Mouse (Mus musculus) neural tube, embryonic 15.5 days (tissue): ENCODE data around the gene Fbf1. TPM values are rescaled to one million over a fixed set of nuclear protein-coding genes. Genes with fewer than 3 reads are reported as not detected.
"Not testable (repeated sequence)": the region's sequence is repeated elsewhere in the genome, so short reads cannot be mapped to it uniquely, and the experiment has no call there.

Experiments
- ATAC-seq: fragments of 200-750 bp; cut with Nextera tagmentation; 2 replicates; pipeline ENCODE4 v1.8.0; 2017; ENCODE audit warnings: mild to moderate bottlenecking, moderate TSS enrichment, moderate library complexity; ENCODE audit not compliant: low FRiP score
- H3K27ac ChIP-seq: fragments of 300-500 bp; sonication (generic); replicated peaks from 2 replicates; pipeline ENCODE4 v1.5.1; 2015; ENCODE audit warnings: mild to moderate bottlenecking, inconsistent platforms
- H3K27me3 ChIP-seq: fragments of 300-500 bp; sonication (generic); replicated peaks from 2 replicates; pipeline ENCODE4 v1.6.1; 2015; ENCODE audit warnings: inconsistent platforms
- H3K36me3 ChIP-seq: fragments of 300-500 bp; sonication (generic); 2 replicates; pipeline ENCODE4 v1.6.1; 2015; ENCODE audit warnings: inconsistent platforms
- H3K4me1 ChIP-seq: fragments of 300-500 bp; sonication (generic); 2 replicates; pipeline ENCODE4 v1.6.1; 2015; ENCODE audit warnings: inconsistent platforms
- H3K4me2 ChIP-seq: fragments of 300-500 bp; sonication (generic); 2 replicates; pipeline ENCODE4 v1.6.1; 2015; ENCODE audit warnings: inconsistent platforms, mild to moderate bottlenecking, moderate library complexity
- H3K4me3 ChIP-seq: fragments of 300-500 bp; sonication (generic); replicated peaks from 2 replicates; pipeline ENCODE4 v1.5.1; 2015; ENCODE audit warnings: mild to moderate bottlenecking, inconsistent platforms
- H3K9ac ChIP-seq: fragments of 300-500 bp; sonication (generic); replicated peaks from 2 replicates; pipeline ENCODE4 v1.6.1; 2015; ENCODE audit warnings: mild to moderate bottlenecking, inconsistent platforms
- H3K9me3 ChIP-seq: fragments of 300-500 bp; sonication (generic); replicated peaks from 2 replicates; pipeline ENCODE4 v1.6.1; 2016; ENCODE audit warnings: inconsistent platforms
- WGBS: fragments of 180-500 bp; shearing (Covaris S2); methylation state at CpG from one replicate; pipeline ENCODE4 v1.1.7; 2015; ENCODE audit warnings: mixed read lengths; 5-methylcytosine and 5-hydroxymethylcytosine counted together
- polyA plus RNA-seq: library from polyadenylated mRNA; unstranded; fragments of >200 nt; fragmentation: Nextera tagmentation; extraction: Ambion mirVana; gene quantifications from 2 replicates; pipeline ENCODE4 v1.2.1, GENCODE M21; 2015

The Fbf1 gene
- polyA plus RNA-seq, 1 experiment from 2014 or later, result 48.5 TPM

DNA sequence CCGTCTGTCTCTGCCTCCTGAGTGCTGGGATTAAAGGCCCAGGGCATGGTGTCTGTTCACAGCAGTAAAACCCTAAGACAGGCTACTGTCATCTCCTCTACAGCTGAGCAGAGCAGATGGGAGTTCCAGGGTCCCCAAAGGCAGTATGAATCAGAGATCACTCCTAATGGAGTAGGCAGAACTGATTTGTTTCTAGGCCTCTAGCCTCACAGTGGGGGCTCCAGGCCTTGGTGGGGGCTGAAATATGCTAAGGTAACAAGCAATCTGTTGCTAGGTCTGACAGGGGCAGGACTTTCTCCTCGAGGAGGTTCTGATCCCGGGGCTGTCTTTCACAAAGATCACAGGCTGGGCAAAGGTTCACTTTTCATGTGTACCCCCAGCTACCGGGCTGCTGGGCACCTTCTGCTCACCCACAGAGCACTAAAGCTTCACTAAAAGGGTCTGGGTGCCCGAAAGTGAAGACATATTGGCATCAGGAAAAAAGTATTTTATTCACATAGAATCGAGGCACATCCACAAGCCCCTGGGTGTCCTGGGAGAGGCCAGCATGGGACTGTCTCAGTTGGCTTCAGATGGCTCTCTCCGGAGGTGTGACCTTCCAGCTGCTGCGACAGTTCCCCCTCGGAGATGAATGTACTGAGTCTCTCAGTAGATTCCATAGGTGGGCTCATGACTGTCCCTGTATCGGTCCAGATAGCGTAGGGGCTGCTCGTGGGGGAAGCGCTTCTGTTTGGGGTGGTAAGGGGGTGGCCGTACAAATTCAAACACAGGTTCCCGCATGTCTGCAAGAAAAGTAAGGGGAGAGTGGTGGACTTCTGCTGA lies 36.4 kb downstream of the Fbf1 start:
- Histone ChIP-seq H3K9me3 (no peaks in the 10 kb centered on the region), H3K4me2 (peak overlapping the region; percentile 77), H3K36me3 (peaks cover 32% of the 10 kb centered on the region), H3K4me1 (peaks cover 47% of the 10 kb centered on the region), H3K4me3 (peak overlapping the region; percentile 61; the same call in 1 of the 2 replicates), H3K27me3 (0 out of 2 replicates have a peak, but pooled peaks cover 2% of the 10 kb centered on the region), H3K27ac (peak overlapping the region; percentile 92), H3K9ac (peak overlapping the region; percentile 71; the same call in 1 of the 2 replicates)
- no peak for ATAC-seq
- WGBS, result 83% methylated on average over 15 of the region's 15 CpGs

DNA sequence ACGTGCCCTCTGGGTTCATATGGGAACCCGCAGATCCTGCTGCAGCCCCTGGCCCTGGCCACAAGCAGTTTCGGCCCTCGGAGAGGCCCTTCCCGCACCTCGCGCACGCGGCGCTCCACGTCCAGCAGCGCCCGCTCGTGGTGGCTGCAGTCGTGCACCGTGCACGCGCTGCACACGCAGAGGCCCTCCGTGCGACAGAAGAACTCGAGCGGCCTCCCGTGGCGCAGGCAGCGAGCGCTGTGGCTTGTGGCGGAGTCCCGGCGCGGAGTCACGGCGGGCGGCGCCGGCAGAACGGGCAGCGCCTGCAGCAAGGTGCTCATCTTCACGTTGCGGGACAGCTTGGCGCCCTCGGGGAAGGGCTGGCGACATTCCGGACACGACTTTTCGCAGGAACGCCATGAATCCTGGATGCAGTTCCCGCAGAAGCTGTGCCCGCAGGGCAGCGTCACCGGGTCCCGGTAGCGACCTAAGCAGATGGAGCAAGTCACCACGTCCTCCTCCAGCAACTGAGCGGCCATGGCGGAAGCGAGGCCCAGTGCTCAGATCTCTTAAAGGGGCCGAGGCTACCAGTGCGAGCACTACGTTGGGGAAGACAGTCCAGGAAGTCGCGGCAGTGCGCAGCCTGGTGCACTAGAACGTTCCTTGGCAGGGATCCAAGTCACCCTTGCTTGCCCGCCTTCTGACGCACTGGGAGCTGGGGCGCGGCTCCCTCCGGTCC lies 37.3 kb downstream of the Fbf1 start, which contains the start of gene Trim65:
Gene Trim65, minus strand, starts transcription at position 641 of the 718 bp plus-strand sequence.
- WGBS, result under 1% methylated on average over 67 of the region's 69 CpGs
- peak; percentile 91 for ATAC-seq
- Histone ChIP-seq H3K4me3 (peak within 1 kb of the TSS; percentile 61), H3K27ac (peak within 1 kb of the TSS; percentile 92), H3K4me1 (peaks cover 45% of the 10 kb centered on the region), H3K27me3 (0 out of 2 replicates have a peak, but pooled peaks cover 2% of the 10 kb centered on the region), H3K9ac (peak within 1 kb of the TSS; percentile 71), H3K4me2 (peak within 1 kb of the TSS; percentile 77), H3K36me3 (peaks cover 37% of the 10 kb centered on the region), H3K9me3 (no peaks in the 10 kb centered on the region)

DNA sequence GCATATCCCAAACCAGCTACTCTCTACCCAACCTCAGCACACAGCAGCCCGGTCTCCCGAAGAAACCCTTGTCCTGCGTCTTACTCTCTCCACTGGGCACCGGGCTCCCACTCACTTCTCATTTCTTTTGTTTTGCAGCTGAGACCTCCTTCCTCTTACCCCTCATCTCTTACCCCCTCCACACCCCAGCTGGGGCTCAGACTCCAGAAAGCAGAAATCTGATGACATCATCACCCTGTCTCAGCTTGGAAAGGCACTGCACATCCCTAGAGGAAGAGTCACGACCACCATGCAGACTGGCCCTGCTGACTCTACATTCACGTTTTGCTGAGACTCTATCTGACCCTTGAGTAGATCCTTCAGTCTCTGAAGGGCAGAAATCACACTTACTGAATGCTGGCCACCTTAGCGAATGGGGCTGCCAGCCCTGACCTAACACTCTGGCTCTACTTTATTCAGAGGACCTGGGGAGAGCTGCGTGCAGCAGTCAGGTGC lies 37.9 kb downstream of the Fbf1 start:
- peak; percentile 22 for ATAC-seq

DNA sequence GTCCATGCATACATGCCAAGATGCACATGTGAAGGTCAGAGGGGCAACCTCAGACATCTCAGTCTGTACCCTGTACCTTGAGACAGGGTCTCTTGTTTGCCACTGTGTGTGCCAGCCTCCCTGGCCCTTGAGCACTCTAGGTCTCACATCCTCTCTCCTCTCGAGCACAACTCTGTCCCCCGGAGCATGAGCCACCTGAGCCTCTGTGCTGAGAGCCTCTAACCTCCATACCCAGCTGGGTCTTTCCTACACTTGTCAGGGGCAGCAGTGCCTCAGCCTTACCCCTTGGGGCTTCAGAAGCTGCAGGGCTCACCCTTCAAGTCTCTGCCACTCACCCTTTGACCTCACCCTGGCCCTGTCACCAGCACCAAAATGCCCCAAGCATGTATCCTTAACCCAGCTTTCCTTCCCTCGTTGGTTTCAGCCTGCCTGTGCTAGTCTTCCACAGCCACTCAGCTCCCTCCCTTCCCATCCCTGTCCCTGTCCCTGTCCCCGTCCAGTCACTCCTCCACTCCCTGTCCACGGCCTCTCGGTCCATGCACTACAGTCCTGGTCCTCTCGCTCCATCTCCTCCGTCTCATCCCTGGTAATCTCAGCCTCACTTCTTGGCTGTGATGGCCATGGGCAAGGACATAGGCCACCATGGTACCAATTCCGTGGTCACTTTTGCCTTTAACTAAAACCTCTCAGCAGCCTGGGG lies 38.7 kb downstream of the Fbf1 start:
- Histone ChIP-seq H3K4me2 (peak overlapping the region; percentile 77), H3K27ac (no peak overlapping the region), H3K36me3 (peaks cover 31% of the 10 kb centered on the region), H3K9me3 (no peaks in the 10 kb centered on the region), H3K27me3 (0 out of 2 replicates have a peak, but pooled peaks cover 2% of the 10 kb centered on the region), H3K4me3 (no peak overlapping the region), H3K9ac (0 out of 2 replicates have a peak overlapping the region, but pooled peaks have one; percentile 71), H3K4me1 (peaks cover 45% of the 10 kb centered on the region)
- ATAC-seq, result no peak
- 80% methylated on average over 9 of the region's 9 CpGs for WGBS

More for the DNA sequence above, 37.9 kb downstream of the Fbf1 start:
- H3K36me3 ChIP-seq, result peaks cover 39% of the 10 kb centered on the region
- peak overlapping the region; percentile 92 for H3K27ac ChIP-seq
- H3K9me3 ChIP-seq, result no peaks in the 10 kb centered on the region
- peak overlapping the region; percentile 77 for H3K4me2 ChIP-seq
- peak overlapping the region; percentile 61 for H3K4me3 ChIP-seq
- peak overlapping the region; percentile 71 for H3K9ac ChIP-seq
- peaks cover 45% of the 10 kb centered on the region for H3K4me1 ChIP-seq
- 0 out of 2 replicates have a peak, but pooled peaks cover 2% of the 10 kb centered on the region for H3K27me3 ChIP-seq
- 32% methylated on average over 8 of the region's 8 CpGs for WGBS

DNA sequence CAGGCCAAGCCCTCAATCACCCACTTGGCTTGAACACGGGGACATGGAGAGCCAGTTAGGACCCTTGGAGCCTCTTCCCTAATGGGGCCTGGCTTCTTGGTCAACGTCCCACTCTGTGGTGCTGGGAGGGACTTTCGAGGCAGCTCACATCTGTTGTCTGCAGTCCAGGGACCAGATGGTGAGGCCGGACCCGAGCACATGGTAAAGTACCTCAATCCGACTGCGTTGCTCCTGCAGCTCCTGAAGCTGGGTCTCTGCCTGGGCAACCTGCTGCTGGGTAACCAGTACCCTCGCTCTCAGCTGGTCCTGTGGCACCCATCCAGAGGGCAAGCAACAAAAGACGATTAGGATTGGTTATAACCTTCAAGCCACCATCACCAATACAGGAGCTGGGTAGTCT lies 40.0 kb downstream of the Fbf1 start:
- 0 out of 2 replicates have a peak overlapping the region, but pooled peaks have one; percentile 14 for H3K9ac ChIP-seq
- no peak for ATAC-seq
- no peaks in the 10 kb centered on the region for H3K9me3 ChIP-seq
- H3K4me1 ChIP-seq, result peaks cover 44% of the 10 kb centered on the region
- no peak overlapping the region for H3K27ac ChIP-seq
- H3K4me3 ChIP-seq, result no peak overlapping the region
- 0 out of 2 replicates have a peak, but pooled peaks cover 2% of the 10 kb centered on the region for H3K27me3 ChIP-seq
- H3K4me2 ChIP-seq, result no peak overlapping the region
- 55% methylated on average over 9 of the region's 9 CpGs for WGBS
- H3K36me3 ChIP-seq, result peaks cover 24% of the 10 kb centered on the region

DNA sequence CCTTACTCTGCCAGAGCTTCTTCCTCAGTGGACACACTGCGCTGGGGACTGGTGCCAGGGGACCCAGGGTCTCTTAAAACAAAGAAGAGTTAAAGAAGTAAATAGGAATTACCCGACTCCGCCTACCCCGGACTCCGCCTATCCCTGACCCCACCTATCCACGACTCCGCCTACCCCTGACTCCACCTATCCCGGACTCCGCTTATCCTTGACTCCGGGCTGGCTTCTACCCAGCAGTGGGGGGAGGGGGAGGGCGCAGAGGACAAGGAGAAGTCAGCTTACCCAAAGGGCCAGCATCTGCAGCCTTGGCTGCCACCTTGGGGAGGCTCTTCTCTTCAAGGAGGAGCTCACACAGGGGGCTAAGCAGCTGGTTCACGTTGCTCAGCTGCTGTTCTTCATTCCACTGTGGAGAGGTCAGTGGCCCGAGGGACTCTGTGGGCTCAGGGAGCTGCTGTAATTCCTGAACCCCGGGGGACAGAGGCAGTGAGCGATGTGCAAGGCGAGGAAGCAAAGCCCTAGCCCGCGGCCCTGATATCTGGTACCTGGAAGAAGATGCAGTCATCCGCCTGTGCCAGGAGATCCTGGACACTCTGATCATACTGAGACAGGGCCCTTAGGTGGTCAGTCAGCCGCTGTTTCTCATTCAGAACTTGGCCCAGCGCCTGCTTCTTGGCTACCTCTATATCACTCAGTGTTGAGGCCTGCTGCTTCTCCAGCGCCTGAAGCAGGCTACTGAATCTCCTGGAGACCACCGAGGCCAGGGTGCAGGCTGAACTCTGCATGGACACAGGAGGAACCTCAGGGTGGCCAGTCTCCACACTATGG lies 40.6 kb downstream of the Fbf1 start, which contains the start of gene Trim47:
Gene Trim47, minus strand, starts transcription at position 55 of the 825 bp plus-strand sequence.
- peak within 1 kb of the TSS; percentile 27 for H3K4me2 ChIP-seq
- 0 out of 2 replicates have a peak, but pooled peaks cover 2% of the 10 kb centered on the region for H3K27me3 ChIP-seq
- 0 out of 2 replicates have a peak within 1 kb of the TSS, but pooled peaks have one; percentile 14 for H3K9ac ChIP-seq
- WGBS, result 34% methylated on average over 23 of the region's 23 CpGs
- no peak for ATAC-seq
- no peak within 1 kb of the TSS for H3K27ac ChIP-seq
- H3K4me3 ChIP-seq, result no peak within 1 kb of the TSS
- peaks cover 43% of the 10 kb centered on the region for H3K4me1 ChIP-seq
- H3K9me3 ChIP-seq, result no peaks in the 10 kb centered on the region
- peaks cover 22% of the 10 kb centered on the region for H3K36me3 ChIP-seq

DNA sequence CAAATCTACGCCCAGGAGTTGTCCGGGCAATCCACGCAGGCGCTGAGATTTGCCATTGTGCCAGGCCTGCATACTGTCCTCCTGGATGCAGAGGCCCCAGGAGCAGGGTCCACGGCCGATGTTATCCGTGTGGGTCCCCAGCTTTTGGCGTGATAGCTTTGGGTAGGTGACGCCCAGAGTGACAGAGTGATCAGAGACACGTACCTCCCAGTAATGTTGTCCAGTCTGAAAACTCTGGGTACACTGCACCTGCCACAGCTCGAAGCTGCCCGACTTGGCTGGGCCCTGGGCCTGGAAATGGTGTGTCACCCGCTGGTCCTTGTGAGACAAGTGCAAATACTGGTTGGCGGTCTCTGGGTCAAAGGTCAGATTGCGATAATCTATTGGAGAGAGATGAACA lies 41.7 kb downstream of the Fbf1 start:
- ATAC-seq, result no peak
- no peak overlapping the region for H3K27ac ChIP-seq
- 0 out of 2 replicates have a peak, but pooled peaks cover 2% of the 10 kb centered on the region for H3K27me3 ChIP-seq
- H3K9ac ChIP-seq, result no peak overlapping the region
- 94% methylated on average over 15 of the region's 15 CpGs for WGBS
- H3K4me3 ChIP-seq, result no peak overlapping the region
- no peaks in the 10 kb centered on the region for H3K9me3 ChIP-seq
- H3K4me2 ChIP-seq, result no peak overlapping the region
- peaks cover 14% of the 10 kb centered on the region for H3K36me3 ChIP-seq
- peaks cover 36% of the 10 kb centered on the region for H3K4me1 ChIP-seq

DNA sequence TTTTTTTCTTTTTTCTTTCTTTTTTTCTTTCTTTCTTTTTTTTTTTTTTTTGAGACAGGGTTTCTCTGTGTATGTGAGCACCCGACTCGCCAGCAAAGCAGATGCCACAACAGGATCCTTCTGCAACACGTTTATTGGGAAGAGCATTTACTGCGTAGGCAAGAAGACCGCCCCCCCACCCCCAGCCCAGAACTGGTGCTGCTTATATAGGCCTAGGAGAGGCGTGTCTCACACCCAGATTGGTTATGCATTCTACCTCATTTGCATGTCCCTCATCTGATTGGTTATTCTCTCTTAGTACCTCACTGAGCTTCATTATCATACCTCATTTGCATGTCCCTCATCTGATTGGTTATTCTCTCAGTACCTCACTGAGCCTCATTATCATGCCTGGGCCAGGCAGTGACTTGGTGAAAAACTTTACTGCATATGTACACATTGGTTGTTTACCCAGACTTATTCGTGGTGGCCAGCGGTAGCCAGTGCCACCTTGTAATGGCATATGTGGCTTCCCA lies 46.2 kb downstream of the Fbf1 start:
- ATAC-seq, H3K4me1 ChIP-seq, H3K9ac ChIP-seq, H3K4me2 ChIP-seq, H3K9me3 ChIP-seq, H3K27ac ChIP-seq, H3K4me3 ChIP-seq, H3K27me3 ChIP-seq: not testable (repeated sequence)
- 93% methylated on average over 8 of the region's 8 CpGs for WGBS
- peaks cover 14% of the 10 kb centered on the region for H3K36me3 ChIP-seq

DNA sequence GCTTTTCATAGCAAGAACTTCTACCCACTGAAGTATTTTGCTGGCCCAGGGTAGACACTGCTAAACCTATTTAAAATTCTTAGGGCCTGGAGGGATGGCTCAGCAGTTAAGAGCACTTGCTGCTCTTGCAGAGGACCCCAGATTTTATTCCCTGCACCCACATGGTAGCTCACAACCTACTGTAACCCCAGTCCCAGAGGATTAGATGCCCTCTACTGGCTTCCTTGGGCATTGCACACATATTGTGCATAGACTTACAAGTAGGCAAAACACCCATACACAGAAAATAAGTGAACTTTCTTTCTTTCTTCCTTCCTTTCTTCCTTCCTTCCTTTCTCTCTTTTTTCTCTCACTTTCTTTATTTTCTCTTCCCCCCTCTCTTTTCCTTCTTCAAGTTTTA lies 50.1 kb downstream of the Fbf1 start:
- Histone ChIP-seq H3K9me3 (no peaks in the 10 kb centered on the region), H3K4me3 (no peak overlapping the region), H3K4me1 (no peaks in the 10 kb centered on the region), H3K36me3 (no peaks in the 10 kb centered on the region), H3K9ac (no peak overlapping the region), H3K27me3 (no peaks in the 10 kb centered on the region; the same call in 1 of the 2 replicates), H3K27ac (no peak overlapping the region), H3K4me2 (no peak overlapping the region)
- no peak for ATAC-seq

DNA sequence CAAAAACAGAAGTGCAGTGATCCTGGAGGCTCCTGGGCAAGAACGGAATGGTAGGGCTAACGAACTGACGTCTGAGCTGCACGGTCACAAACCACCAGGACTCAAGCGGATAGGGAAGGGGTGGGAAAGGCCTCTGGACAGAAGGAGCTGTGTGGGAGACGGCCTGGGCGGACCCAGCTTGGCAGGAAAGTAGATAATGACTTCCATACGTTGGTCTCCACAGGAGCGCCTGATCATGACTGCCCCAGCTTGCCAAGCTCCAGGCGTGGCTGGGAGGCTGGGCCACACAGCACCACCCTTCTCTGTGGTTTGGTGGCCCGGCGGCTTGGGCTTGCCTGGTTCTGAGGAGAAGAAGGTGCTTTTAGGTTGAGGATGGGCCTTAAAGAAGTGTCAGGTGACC lies 50.7 kb downstream of the Fbf1 start:
- H3K9me3 ChIP-seq, result no peaks in the 10 kb centered on the region
- no peak overlapping the region for H3K27ac ChIP-seq
- H3K9ac ChIP-seq, result no peak overlapping the region
- H3K36me3 ChIP-seq, result no peaks in the 10 kb centered on the region
- no peaks in the 10 kb centered on the region; the same call in 1 of the 2 replicates for H3K27me3 ChIP-seq
- no peak for ATAC-seq
- no peaks in the 10 kb centered on the region for H3K4me1 ChIP-seq
- no peak overlapping the region for H3K4me3 ChIP-seq
- H3K4me2 ChIP-seq, result no peak overlapping the region
- 82% methylated on average over 12 of the region's 12 CpGs for WGBS
